Mouse (Mus musculus): ENCODE data around the gene Nubpl. TPM values are rescaled to one million over a fixed set of nuclear protein-coding genes. Genes with fewer than 3 reads are reported as not detected.

Gene Nubpl
- polyA plus RNA-seq, 1 experiment: 6.4 TPM

- no peak overlapping the region for H3ac ChIP-seq (ENCODE audit: control insufficient read depth, insufficient read length, low read depth)
- no peak overlapping the region for H3K4me3 ChIP-seq (ENCODE audit: insufficient read depth, poor library complexity, severe bottlenecking)
- H3K27me3 ChIP-seq (ENCODE audit: control insufficient read depth, insufficient read depth, insufficient read length): no peaks in the 10 kb centered on the region
- H3K79me3 ChIP-seq (ENCODE audit: low read depth): no peaks in the 10 kb centered on the region
- H3K36me3 ChIP-seq (ENCODE audit: control insufficient read depth, insufficient read depth): no peaks in the 10 kb centered on the region
- H3K79me2 ChIP-seq (ENCODE audit: control insufficient read depth, insufficient read depth): no peaks in the 10 kb centered on the region
- TF ChIP-seq MYOD1 (IDR thresholded peaks at IDR 0.05; ENCODE audit: control insufficient read depth, insufficient read length, low read depth) (no peak), USF1 (IDR thresholded peaks at IDR 0.05; ENCODE audit: low read depth) (no peak), FOSL1 (IDR thresholded peaks at IDR 0.05; ENCODE audit: insufficient read depth, low read length, poor library complexity, severe bottlenecking) (no peak), MAX (IDR thresholded peaks at IDR 0.05) (no peak), CEBPB (IDR thresholded peaks at IDR 0.05; ENCODE audit: low read depth) (no peak), MYOG (IDR thresholded peaks at IDR 0.05; ENCODE audit: control insufficient read depth, extremely low read depth, insufficient read length) (no peak), CTCF (IDR thresholded peaks at IDR 0.05; ENCODE audit: control insufficient read depth, insufficient read depth, insufficient read length) (no peak)
These were observed 149.9 kb downstream of the Nubpl start for GRCm38 (mm10) chr12:52247438-52247837.

- H3K79me2 ChIP-seq (ENCODE audit: control insufficient read depth, insufficient read depth): no peaks in the 10 kb centered on the region
- no peak overlapping the region for H3K4me3 ChIP-seq (ENCODE audit: insufficient read depth, poor library complexity, severe bottlenecking)
- no peaks in the 10 kb centered on the region for H3K36me3 ChIP-seq (ENCODE audit: control insufficient read depth, insufficient read depth)
- no peaks in the 10 kb centered on the region for H3K79me3 ChIP-seq (ENCODE audit: low read depth)
- TF ChIP-seq MYOD1 (IDR thresholded peaks at IDR 0.05; ENCODE audit: control insufficient read depth, insufficient read length, low read depth) (no peak), CEBPB (IDR thresholded peaks at IDR 0.05; ENCODE audit: low read depth) (no peak), CTCF (IDR thresholded peaks at IDR 0.05; ENCODE audit: control insufficient read depth, insufficient read depth, insufficient read length) (no peak), USF1 (IDR thresholded peaks at IDR 0.05; ENCODE audit: low read depth) (no peak), MAX (IDR thresholded peaks at IDR 0.05) (no peak)
- no peak overlapping the region for H3ac ChIP-seq (ENCODE audit: control insufficient read depth, insufficient read length, low read depth)
- H3K27me3 ChIP-seq (ENCODE audit: control insufficient read depth, insufficient read depth, insufficient read length): no peaks in the 10 kb centered on the region
These were observed 151.0 kb downstream of the Nubpl start for GRCm38 (mm10) chr12:52248531-52248930.

GRCm38 (mm10) chr12:52254089-52254488, 156.6 kb downstream of the Nubpl start:
- Histone ChIP-seq H3K79me2 (ENCODE audit: control insufficient read depth, insufficient read depth) (no peaks in the 10 kb centered on the region), H3K4me3 (ENCODE audit: insufficient read depth, poor library complexity, severe bottlenecking) (no peak overlapping the region), H3K79me3 (ENCODE audit: low read depth) (no peaks in the 10 kb centered on the region), H3K27me3 (ENCODE audit: control insufficient read depth, insufficient read depth, insufficient read length) (no peaks in the 10 kb centered on the region), H3K36me3 (ENCODE audit: control insufficient read depth, insufficient read depth) (no peaks in the 10 kb centered on the region), H3ac (ENCODE audit: control insufficient read depth, insufficient read length, low read depth) (no peak overlapping the region)
- TF ChIP-seq CEBPB (IDR thresholded peaks at IDR 0.05; ENCODE audit: low read depth) (no peak), MYOD1 (IDR thresholded peaks at IDR 0.05; ENCODE audit: control insufficient read depth, insufficient read length, low read depth) (no peak), FOSL1 (IDR thresholded peaks at IDR 0.05; ENCODE audit: insufficient read depth, low read length, poor library complexity, severe bottlenecking) (no peak), MAX (IDR thresholded peaks at IDR 0.05) (no peak), USF1 (IDR thresholded peaks at IDR 0.05; ENCODE audit: low read depth) (no peak), MYOG (IDR thresholded peaks at IDR 0.05; ENCODE audit: control insufficient read depth, extremely low read depth, insufficient read length) (no peak), CTCF (IDR thresholded peaks at IDR 0.05; ENCODE audit: control insufficient read depth, insufficient read depth, insufficient read length) (no peak)

DNA sequence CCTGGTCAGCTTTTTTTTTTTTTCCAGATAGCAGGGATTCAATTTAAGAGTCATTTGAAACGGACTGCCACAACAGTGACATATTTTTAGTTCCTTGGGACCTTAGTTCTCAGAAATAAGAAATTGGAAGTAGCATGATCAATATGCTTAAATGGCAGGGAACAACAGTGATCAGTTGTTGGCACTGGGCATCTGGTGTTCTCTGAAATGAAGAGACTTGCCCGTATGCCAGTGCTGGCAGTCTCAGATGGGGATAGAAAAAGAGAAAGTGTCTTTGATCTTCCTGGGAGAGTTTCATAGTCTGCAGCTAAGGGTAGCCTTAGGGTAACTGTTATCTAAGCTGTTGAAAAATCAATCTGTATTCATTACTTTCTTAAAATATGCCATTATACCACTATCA, 170.6 kb downstream of the Nubpl start:
- TF ChIP-seq MYOG (IDR thresholded peaks at IDR 0.05; ENCODE audit: control insufficient read depth, extremely low read depth, insufficient read length) (no peak), MYOD1 (IDR thresholded peaks at IDR 0.05; ENCODE audit: control insufficient read depth, insufficient read length, low read depth) (no peak)
- H3K79me2 ChIP-seq (ENCODE audit: control insufficient read depth, insufficient read depth): no peaks in the 10 kb centered on the region
- H3K27me3 ChIP-seq (ENCODE audit: control insufficient read depth, insufficient read depth, insufficient read length): no peaks in the 10 kb centered on the region
- H3K4me3 ChIP-seq (ENCODE audit: insufficient read depth, poor library complexity, severe bottlenecking): no peak overlapping the region
- no peaks in the 10 kb centered on the region for H3K79me3 ChIP-seq (ENCODE audit: low read depth)
- H3ac ChIP-seq (ENCODE audit: control insufficient read depth, insufficient read length, low read depth): no peak overlapping the region
- no peaks in the 10 kb centered on the region for H3K36me3 ChIP-seq (ENCODE audit: control insufficient read depth, insufficient read depth)

- no peaks in the 10 kb centered on the region for H3K79me2 ChIP-seq (ENCODE audit: control insufficient read depth, insufficient read depth)
- H3K79me3 ChIP-seq (ENCODE audit: low read depth): no peaks in the 10 kb centered on the region
- H3K27me3 ChIP-seq (ENCODE audit: control insufficient read depth, insufficient read depth, insufficient read length): no peaks in the 10 kb centered on the region
- no peaks in the 10 kb centered on the region for H3K36me3 ChIP-seq (ENCODE audit: control insufficient read depth, insufficient read depth)
- H3K4me3 ChIP-seq (ENCODE audit: insufficient read depth, poor library complexity, severe bottlenecking): no peak overlapping the region
- TF ChIP-seq FOSL1 (IDR thresholded peaks at IDR 0.05; ENCODE audit: insufficient read depth, low read length, poor library complexity, severe bottlenecking) (no peak), MYOG (IDR thresholded peaks at IDR 0.05; ENCODE audit: control insufficient read depth, extremely low read depth, insufficient read length) (no peak), CTCF (IDR thresholded peaks at IDR 0.05; ENCODE audit: control insufficient read depth, insufficient read depth, insufficient read length) (no peak)
- H3ac ChIP-seq (ENCODE audit: control insufficient read depth, insufficient read length, low read depth): no peak overlapping the region
These were observed 175.3 kb downstream of the Nubpl start for GRCm38 (mm10) chr12:52272828-52273227.

- Histone ChIP-seq H3K79me3 (ENCODE audit: low read depth) (no peaks in the 10 kb centered on the region), H3ac (ENCODE audit: control insufficient read depth, insufficient read length, low read depth) (no peak overlapping the region), H3K27me3 (ENCODE audit: control insufficient read depth, insufficient read depth, insufficient read length) (no peaks in the 10 kb centered on the region), H3K79me2 (ENCODE audit: control insufficient read depth, insufficient read depth) (no peaks in the 10 kb centered on the region), H3K36me3 (ENCODE audit: control insufficient read depth, insufficient read depth) (no peaks in the 10 kb centered on the region), H3K4me3 (ENCODE audit: insufficient read depth, poor library complexity, severe bottlenecking) (no peak overlapping the region)
- no peak for TF ChIP-seq CTCF (IDR thresholded peaks at IDR 0.05; ENCODE audit: control insufficient read depth, insufficient read depth, insufficient read length)
- TF ChIP-seq FOSL1 (IDR thresholded peaks at IDR 0.05; ENCODE audit: insufficient read depth, low read length, poor library complexity, severe bottlenecking): no peak
- TF ChIP-seq MYOD1 (IDR thresholded peaks at IDR 0.05; ENCODE audit: control insufficient read depth, insufficient read length, low read depth): no peak
- TF ChIP-seq USF1 (IDR thresholded peaks at IDR 0.05; ENCODE audit: low read depth): no peak
- TF ChIP-seq MAX (IDR thresholded peaks at IDR 0.05): no peak
- TF ChIP-seq MYOG (IDR thresholded peaks at IDR 0.05; ENCODE audit: control insufficient read depth, extremely low read depth, insufficient read length): no peak
- no peak for TF ChIP-seq CEBPB (IDR thresholded peaks at IDR 0.05; ENCODE audit: low read depth)
These were observed 178.8 kb downstream of the Nubpl start for GRCm38 (mm10) chr12:52276320-52276719.

Data from C2C12 (cell line).